Mouse (Mus musculus) cortical plate, adult 2 months (tissue): Measurements from ENCODE around the gene Calml4. TPM values are rescaled to one million over a fixed set of nuclear protein-coding genes. Genes with fewer than 3 reads are reported as not detected.

Experiments used
- H3K27ac ChIP-seq: fragments of 200-500 bp; 2 replicates; pipeline ENCODE4 v1.5.1; 2012; ENCODE audit warnings: low read length, control low read depth, inconsistent platforms; ENCODE audit not compliant: insufficient read depth
- H3K4me1 ChIP-seq: fragments of 200-500 bp; 2 replicates; pipeline ENCODE4 v1.6.1; 2011; ENCODE audit warnings: low read length; ENCODE audit not compliant: control insufficient read depth, insufficient read depth
- H3K4me3 ChIP-seq: fragments of 200-500 bp; 2 replicates; pipeline ENCODE4 v1.5.1; 2011; ENCODE audit warnings: mild to moderate bottlenecking, low read length, control low read depth; ENCODE audit not compliant: insufficient read depth
- CTCF ChIP-seq: fragments of 200-500 bp; IDR thresholded peaks from 2 replicates; pipeline ENCODE4 v1.5.1; 2011; ENCODE audit warnings: mild to moderate bottlenecking, control low read depth, low read length; ENCODE audit not compliant: insufficient read depth; ENCODE audit errors: extremely low read depth
- POLR2A ChIP-seq: fragments of 200-500 bp; IDR thresholded peaks from 2 replicates; pipeline ENCODE4 v1.6.1; 2011; ENCODE audit warnings: mild to moderate bottlenecking, low read length, control low read depth; ENCODE audit not compliant: insufficient read depth; ENCODE audit errors: extremely low read depth
- polyA plus RNA-seq: library from polyadenylated mRNA; depleted of rRNA; stranded (reverse); fragments of >200 nt; gene quantifications from 2 replicates; pipeline ENCODE4 v1.2.3, GENCODE M21; 2012; rRNA removed

The Calml4 gene
- polyA plus RNA-seq: 0.98 and 3.5 TPM in 2 replicates

DNA sequence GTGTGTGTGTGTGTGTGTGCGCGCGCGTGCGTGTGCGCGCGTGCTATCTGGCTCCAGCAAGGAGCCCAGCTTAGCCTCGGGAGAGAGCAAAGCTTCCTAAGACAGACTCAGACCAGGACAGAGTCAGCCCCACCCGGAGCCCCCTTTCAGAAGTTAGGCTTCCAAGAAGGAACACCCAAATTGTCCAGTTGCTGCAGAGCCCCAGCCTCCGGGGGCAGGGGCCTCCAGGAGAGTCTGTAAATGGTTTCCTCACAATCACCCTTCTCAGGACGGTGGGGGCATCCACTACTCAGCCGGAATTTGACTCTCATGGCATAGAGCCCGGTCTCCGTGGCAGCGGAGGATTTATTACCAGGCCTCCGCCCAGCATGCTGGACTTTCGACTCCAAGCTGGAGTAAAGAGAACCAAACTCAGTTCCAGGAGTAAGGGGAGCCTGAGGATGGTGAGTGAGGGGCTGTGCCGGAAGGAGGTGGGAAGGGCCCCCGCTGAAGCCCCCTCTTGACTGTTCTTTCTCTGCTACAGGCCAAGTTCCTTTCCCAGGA is at the start of gene Calml4:
Calml4 (plus strand) TSS at position 362 of the 543 bp plus-strand sequence.
- Histone ChIP-seq H3K4me3 (no peak within 1 kb of the TSS), H3K4me1 (no peaks in the 10 kb centered on the region), H3K27ac (no peak within 1 kb of the TSS)
- TF ChIP-seq POLR2A (no peak), CTCF (no peak)

DNA sequence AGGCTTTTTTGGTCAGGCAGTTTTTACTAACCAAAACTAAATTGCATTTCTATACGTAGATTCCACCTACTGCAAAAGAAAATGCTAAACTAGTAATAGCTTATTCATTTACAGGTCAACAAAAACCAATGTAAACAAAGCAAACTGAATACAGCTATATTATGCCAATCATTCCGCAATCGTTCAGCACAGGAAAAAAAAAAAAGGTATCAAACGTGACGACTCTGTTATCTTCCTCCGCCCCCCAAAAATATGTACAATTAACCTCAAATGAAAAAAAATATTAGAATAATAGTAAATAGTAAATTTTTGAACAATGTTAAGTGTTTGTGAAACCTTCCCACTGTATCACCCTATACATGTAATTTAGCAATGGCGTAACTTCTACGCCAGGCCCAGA is 47.8 kb upstream of the Calml4 start:
- TF ChIP-seq POLR2A: no peak
- no peak for TF ChIP-seq CTCF
- Histone ChIP-seq H3K27ac (no peak overlapping the region), H3K4me3 (peak overlapping the region; percentile 100), H3K4me1 (peaks cover 11% of the 10 kb centered on the region)

DNA sequence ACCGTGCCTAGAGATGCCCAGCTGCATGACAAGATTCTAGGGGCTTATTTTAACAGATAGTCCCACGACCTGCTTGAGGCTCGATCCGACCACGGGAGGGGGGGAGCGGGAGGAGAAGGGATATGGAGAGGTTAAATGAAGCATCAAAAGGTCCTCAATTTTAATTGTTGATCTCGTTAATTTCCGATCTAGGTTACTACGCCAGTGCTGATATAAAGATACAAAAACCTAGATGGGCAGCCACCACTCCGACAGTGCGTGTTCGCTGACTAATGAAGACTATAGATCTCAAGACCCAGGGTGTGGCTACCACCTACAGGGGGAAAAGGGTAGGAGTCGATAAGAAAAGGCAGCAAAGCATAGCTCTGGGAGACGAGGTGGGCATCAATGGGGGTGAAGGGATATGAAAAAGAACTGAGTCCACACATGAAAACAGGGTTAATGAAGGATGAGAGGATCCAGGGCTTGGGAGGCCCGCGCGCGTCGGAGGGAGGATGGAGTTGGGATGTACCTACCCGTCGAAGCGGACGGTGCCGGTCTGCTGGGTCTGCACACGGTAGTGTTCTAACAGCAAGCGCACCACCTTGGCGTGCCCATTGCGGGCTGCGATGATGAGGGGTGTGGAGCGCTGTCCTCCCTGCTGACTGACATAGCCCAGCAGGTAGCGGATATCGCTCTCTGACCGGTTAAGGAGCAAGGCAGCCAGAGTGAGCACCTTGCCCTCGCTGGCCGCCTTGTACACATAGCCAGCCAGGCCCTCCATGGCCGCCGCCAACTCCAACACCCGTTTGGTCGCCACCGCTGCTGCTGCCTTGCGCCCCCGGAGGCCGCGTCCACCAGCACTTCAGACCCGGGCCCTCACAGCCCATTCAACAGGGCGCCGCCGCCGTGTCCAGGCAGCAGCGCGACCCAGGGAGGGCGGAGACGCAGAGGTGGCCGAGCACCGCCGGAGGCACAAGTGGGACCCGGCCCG is 47.1 kb upstream of the Calml4 start:
- peak overlapping the region; percentile 100 for H3K4me3 ChIP-seq
- TF ChIP-seq CTCF (peak; percentile 12; the same call in 1 of the 2 replicates), POLR2A (no peak)
- H3K27ac ChIP-seq: peak overlapping the region; percentile 95
- peaks cover 11% of the 10 kb centered on the region for H3K4me1 ChIP-seq

DNA sequence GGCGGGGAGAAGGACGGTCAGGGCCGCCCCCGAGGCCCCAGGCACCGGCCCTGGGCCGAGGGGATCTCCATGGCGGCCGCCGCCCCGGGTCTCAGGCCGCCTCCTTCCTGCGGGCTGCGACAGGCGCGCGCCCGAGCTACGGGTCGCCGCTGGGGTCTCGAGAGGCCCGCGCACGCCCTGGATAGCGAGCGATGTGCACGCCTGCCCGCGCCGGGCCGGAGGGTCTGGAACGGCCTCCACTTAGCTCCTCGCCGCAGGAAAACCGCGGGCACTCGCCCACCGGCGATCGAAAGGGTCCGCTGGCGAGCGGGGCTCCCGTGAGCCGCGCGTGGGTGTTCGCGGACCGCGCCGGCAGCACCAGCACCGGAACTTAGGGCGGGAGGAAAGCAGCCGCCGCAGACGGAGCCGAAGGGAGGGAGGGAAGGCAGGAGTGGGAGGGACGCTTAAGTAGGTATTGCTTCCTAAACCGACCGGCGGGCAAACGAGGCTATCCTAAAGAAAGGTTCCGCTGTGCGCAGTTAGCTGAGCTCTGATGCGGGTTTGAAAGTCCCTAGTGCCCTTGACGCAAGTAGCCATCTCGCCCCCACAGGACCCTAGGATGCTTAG is 46.3 kb upstream of the Calml4 start, which contains the start of gene Fem1b:
Fem1b (minus strand) TSS at position 419 of the 606 bp plus-strand sequence.
- Histone ChIP-seq H3K4me1 (peaks cover 11% of the 10 kb centered on the region), H3K27ac (peak within 1 kb of the TSS; percentile 95), H3K4me3 (peak within 1 kb of the TSS; percentile 100)
- TF ChIP-seq POLR2A (peak; percentile 96), CTCF (no peak)

DNA sequence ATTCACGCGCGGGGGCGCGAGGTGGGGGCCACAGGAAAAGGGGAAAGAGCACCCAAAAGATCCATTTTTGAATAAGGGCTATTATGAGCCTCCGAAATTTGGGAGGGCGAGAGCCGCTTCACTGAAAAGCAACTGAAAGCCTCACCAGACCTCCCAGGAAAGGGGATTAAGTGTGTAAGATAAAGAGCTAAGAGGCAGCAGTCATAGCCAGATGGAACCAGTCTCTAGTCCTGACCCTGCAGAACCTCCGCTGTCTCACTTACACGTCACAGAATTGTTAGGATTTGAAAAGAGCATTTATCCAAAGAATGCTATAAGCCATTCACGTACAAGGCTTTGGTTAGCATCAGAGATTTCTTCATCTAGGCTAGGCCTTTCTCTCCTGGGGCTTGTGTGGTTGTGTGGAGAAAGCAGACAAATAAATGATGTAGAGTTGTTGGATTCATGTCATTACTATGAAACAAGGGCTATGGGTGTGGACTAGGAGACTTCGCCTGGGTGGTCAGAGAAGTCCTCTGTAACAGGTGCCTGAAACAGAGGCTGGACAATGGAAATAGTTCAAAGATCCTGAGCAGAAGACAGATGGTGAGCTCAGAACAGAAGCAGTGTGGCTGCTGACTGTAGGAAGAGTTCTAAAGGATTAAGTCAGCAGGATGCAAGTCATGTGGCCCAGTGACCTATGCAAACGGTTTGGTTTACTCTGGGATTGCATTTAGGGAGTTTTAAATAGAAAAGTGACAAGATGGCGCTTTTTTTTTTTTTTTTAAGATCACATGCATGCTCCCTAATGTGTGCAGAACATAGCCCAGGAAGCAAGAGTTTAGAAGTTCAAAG is 45.4 kb upstream of the Calml4 start:
- TF ChIP-seq CTCF: no peak
- TF ChIP-seq POLR2A: no peak
- H3K27ac ChIP-seq: peak overlapping the region; percentile 95

DNA sequence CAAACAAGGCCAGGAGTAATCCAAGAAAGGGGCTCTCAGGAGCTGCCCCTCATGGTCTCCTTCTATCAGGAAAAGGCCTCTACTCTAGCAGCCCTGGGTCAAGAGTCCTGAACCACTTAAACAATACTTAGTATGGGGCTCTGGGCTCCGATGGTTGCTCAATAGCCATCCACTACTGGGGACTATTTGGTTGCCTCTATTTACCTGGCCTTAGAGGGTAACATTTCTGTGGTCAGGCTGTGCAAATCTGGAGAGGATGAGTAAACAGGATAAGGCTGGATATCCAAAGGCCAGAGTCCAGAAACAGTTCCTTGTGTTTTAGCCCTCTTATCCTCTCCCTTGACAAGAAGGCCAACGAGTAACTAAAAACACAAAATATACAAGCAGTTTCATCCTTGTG is 43.1 kb upstream of the Calml4 start:
- Histone ChIP-seq H3K4me1 (peaks cover 8% of the 10 kb centered on the region; the same call in 1 of the 2 replicates), H3K4me3 (no peak overlapping the region), H3K27ac (no peak overlapping the region)
- TF ChIP-seq POLR2A (no peak), CTCF (no peak)

More for the DNA sequence above, 45.4 kb upstream of the Calml4 start:
- Histone ChIP-seq H3K4me1 (peaks cover 13% of the 10 kb centered on the region), H3K4me3 (peak overlapping the region; percentile 100)

DNA sequence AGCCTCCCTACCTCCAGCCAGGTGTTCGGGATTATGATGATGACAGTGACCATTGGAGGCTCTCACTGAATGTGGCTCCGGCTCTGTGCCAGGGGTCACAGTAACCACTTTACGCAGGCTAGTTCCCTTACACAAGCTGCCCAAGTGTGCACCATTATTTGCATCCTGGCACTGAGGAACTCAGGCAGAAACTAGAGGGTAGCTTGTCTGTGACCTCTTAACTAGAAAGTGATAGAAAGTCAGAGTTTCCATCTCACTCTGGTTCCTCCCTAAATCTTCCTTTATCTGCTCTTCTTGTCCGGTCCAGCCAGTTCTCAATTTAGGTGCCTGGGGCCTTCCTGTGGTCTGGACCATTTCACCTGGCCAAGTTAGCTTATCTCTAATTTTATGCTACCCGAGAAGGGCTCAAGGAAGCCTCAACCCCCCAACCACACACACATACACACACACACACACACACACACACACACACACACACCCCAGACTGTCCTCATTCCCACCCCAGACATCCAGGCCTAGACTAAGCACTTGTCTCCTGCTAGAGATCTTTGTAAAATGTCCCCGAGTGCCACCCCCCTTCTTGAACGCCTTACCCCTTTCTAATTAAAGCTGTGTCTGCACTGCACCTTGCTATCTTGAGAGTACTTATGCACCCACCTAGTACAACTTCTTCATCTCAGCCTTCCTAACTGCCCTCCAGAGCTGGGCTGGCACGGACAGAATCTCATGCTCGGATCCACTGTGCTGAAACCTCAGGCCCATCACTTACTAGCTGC is 41.4 kb upstream of the Calml4 start:
- TF ChIP-seq CTCF (no peak), POLR2A (no peak)
- Histone ChIP-seq H3K4me3 (no peak overlapping the region), H3K4me1 (peaks cover 8% of the 10 kb centered on the region; the same call in 1 of the 2 replicates), H3K27ac (no peak overlapping the region)

DNA sequence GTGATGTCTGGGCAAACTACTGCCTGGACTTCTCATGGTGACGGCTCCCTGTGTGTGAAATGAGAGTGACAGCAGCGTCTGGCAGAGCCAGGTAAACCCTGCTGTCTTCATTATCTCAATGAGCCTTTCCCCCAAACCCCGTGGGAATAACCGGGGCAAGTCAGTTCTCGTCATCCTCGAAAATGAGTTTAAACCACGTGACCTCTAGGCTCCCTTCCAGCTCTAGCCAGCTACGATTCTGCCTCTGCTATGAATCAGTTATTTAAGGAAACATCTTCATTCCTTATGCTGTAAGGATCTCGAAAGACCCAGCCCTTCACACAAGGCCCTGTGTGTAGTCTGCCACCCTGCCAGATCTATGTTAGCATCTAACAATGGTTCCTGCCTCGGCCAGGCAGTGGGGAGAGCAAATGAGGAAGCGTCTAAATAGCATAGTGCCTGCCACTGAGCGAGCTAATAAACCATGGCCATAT is 40.7 kb upstream of the Calml4 start:
- TF ChIP-seq CTCF (no peak), POLR2A (no peak)
- H3K4me3 ChIP-seq: no peak overlapping the region
- no peak overlapping the region for H3K27ac ChIP-seq
- H3K4me1 ChIP-seq: peaks cover 8% of the 10 kb centered on the region; the same call in 1 of the 2 replicates
